Mouse (Mus musculus): ENCODE measurements around the gene Os9.

GRCm38 (mm10) chr10:127132469-127132868 lies 11.5 kb upstream of the Os9 start:
- no peak for TF ChIP-seq CTCF (IDR thresholded peaks at IDR 0.05)
- no peak for TF ChIP-seq EP300 (IDR thresholded peaks at IDR 0.05; ENCODE audit: insufficient read depth, low read depth, low read length)
